Mouse (Mus musculus): ENCODE measurements around the gene Zfp664.

Gene Zfp664

GRCm38 (mm10) chr5:124868981-124869380 is 6.5 kb downstream of the Zfp664 start:
- in situ Hi-C loops (cut with MboI, MseI): loop anchor here (5.0 to 25.0 kb wide), 2 partner anchors 252 to 882 kb away; no protein-coding TSS in a partner anchor

GRCm38 (mm10) chr5:124872033-124872432 is 9.5 kb downstream of the Zfp664 start:
- in situ Hi-C loops (cut with MboI, MseI): loop anchor here (25.0 kb wide), 1 partner anchor 885 kb away; no protein-coding TSS in a partner anchor

- in situ Hi-C loops (cut with MboI, MseI): loop anchor here (25.0 kb wide), 1 partner anchor 886 kb away; no protein-coding TSS in a partner anchor
Measured at GRCm38 (mm10) chr5:124873096-124873495, 10.6 kb downstream of the Zfp664 start.

- in situ Hi-C loops (cut with MboI, MseI): loop anchor here (25.0 kb wide), 1 partner anchor 887 kb away; no protein-coding TSS in a partner anchor
Measured at GRCm38 (mm10) chr5:124873890-124874601, 11.6 kb downstream of the Zfp664 start.

GRCm38 (mm10) chr5:124879251-124879650 is 16.8 kb downstream of the Zfp664 start:
- in situ Hi-C loops (cut with MboI, MseI): no loop called here

GRCm38 (mm10) chr5:124879801-124880200 is 17.3 kb downstream of the Zfp664 start:
- in situ Hi-C loops (cut with MboI, MseI): no loop called here

- in situ Hi-C loops (cut with MboI, MseI): no loop called here
Measured at GRCm38 (mm10) chr5:124883877-124884276, 21.4 kb downstream of the Zfp664 start.

GRCm38 (mm10) chr5:124888661-124889060 is 26.2 kb downstream of the Zfp664 start:
- in situ Hi-C loops (cut with MboI, MseI): no loop called here

- in situ Hi-C loops (cut with MboI, MseI): no loop called here
Measured at GRCm38 (mm10) chr5:124891921-124892370, 29.5 kb downstream of the Zfp664 start.

- in situ Hi-C loops (cut with MboI, MseI): no loop called here
Measured at GRCm38 (mm10) chr5:124896135-124896534, 33.6 kb downstream of the Zfp664 start.

GRCm38 (mm10) chr5:124899945-124900631 is 37.6 kb downstream of the Zfp664 start:
- in situ Hi-C loops (cut with MboI, MseI): no loop called here

- in situ Hi-C loops (cut with MboI, MseI): no loop called here
Measured at GRCm38 (mm10) chr5:124900738-124901490, 38.4 kb downstream of the Zfp664 start.

GRCm38 (mm10) chr5:124901675-124902074 is 39.2 kb downstream of the Zfp664 start:
- in situ Hi-C loops (cut with MboI, MseI): no loop called here

GRCm38 (mm10) chr5:124902195-124902594 is 39.7 kb downstream of the Zfp664 start:
- in situ Hi-C loops (cut with MboI, MseI): no loop called here

- in situ Hi-C loops (cut with MboI, MseI): no loop called here
Measured at GRCm38 (mm10) chr5:124903852-124904251, 41.4 kb downstream of the Zfp664 start.

GRCm38 (mm10) chr5:124906890-124907289 is 44.4 kb downstream of the Zfp664 start:
- in situ Hi-C loops (cut with MboI, MseI): no loop called here

- in situ Hi-C loops (cut with MboI, MseI): no loop called here
Measured at GRCm38 (mm10) chr5:124908860-124909259, 46.4 kb downstream of the Zfp664 start.

- in situ Hi-C loops (cut with MboI, MseI): loop anchor here (5.0 kb wide), 2 partner anchors 105 to 345 kb away; no protein-coding TSS in a partner anchor
Measured at GRCm38 (mm10) chr5:124912276-124912675, 49.8 kb downstream of the Zfp664 start.

GRCm38 (mm10) chr5:124912946-124913933 is 50.7 kb downstream of the Zfp664 start:
- in situ Hi-C loops (cut with MboI, MseI): loop anchor here (5.0 kb wide), 2 partner anchors 104 to 344 kb away; no protein-coding TSS in a partner anchor

- in situ Hi-C loops (cut with MboI, MseI): no loop called here
Measured at GRCm38 (mm10) chr5:124919798-124920197, 57.3 kb downstream of the Zfp664 start.

- in situ Hi-C loops (cut with MboI, MseI): no loop called here
Measured at GRCm38 (mm10) chr5:124921410-124921809, 58.9 kb downstream of the Zfp664 start.

Data from T-helper 2 cell (primary cell).